Mouse (Mus musculus): ENCODE results near the gene Shc4.

Shc4 gene

DNA sequence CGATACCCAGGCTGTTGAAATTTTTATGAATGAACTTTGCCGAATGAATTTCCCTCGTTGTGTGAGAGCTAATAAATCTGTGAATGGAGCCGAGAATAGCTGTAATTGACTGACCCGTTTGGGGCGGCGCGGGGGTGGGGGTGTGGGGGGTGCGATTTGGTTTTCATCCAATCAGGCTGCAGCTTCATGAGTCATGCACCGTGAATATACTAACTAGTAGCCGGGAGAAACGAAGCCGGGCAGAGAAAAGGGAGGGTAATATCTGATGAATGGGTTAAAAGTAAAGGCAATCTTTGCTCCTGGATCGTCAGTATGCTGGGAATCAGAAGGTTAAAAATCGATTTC lies at the start of gene Shc4:
Gene Shc4 (minus strand): TSS at position 63 of the 345 bp plus-strand sequence.
- DNase-seq (ENCODE audit: low spot score in 2 of 2) = no peak

DNA sequence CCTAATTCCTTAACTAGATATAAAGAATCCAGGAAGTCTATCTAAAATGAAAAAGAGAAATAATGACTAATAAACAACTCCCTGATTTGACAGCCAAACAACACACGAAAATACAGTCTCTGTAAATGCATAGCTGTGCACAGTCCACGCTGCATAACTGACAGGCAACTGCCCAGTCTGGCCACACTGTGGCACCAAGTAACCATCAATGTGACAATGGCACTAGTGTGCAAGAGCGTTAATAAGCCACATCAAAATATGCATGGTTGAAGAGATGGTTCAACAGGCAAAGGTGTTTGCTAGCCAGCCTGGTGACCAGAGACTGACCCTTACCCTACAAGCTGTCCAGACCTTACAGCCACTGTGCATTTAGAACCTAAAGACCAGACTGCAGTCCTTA lies 41.1 kb upstream of the Shc4 start:
- DNase-seq (ENCODE audit: low spot score in 2 of 2) = no peak

DNA sequence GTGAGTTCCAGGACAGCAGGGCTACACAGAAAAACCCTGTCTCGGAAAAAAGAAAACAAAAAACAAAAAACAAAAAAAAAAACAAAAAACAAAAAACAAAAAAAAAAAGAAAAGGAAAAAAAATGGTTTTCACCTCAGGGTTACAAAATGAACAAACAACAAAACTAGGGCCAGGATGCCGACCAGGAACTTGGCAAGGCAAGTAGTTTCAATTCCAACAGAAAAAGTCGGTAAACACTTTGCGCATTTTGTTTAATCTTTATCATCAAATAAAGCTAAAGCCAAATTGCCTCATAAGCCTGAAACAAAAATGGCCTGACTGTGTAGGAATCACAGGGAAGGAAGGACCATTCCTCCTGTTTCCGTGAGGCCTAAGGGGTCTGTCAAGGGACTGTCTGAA lies 40.6 kb upstream of the Shc4 start:
- no peak for DNase-seq (ENCODE audit: low spot score in 2 of 2)

DNA sequence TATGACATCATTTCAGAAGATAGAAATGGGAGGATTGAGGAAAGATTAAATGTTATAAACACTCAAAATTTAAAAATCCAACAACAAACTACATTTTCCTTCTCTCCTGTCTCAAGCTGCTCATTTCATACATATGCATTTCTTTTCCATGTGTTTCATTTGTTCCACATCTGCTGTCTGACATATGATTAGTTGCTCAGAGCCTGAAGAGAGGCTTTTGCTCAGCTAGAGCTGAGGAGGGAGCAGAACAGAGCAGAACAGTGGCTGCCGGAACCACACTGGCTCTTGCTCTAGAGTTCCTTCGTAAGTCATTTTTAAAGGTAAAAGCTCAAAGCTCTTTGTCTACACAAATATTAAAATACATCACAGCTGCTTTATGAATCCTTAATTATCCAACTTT lies 25.4 kb upstream of the Shc4 start:
- no peak for DNase-seq (ENCODE audit: low spot score in 2 of 2)

DNA sequence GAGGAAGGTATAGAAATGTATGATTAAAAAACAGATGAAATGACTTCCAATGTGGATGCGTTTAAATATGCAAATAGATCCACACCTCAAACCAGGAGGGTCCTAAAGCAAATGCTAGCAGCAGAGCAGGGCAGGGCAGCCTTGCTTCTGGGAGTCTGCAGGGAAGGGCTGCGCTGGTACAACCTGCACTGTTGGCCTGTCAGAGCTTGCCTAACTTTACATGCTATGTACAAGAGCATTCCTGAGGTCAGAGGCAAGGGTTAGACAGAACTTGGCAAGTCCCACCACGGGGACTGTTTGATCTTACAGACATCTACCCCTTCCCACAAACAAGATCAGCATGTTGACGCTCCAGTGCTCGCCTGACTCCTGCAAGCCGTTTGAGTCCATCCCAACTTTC lies 15.4 kb upstream of the Shc4 start:
- no peak for DNase-seq (ENCODE audit: low spot score in 2 of 2)

DNA sequence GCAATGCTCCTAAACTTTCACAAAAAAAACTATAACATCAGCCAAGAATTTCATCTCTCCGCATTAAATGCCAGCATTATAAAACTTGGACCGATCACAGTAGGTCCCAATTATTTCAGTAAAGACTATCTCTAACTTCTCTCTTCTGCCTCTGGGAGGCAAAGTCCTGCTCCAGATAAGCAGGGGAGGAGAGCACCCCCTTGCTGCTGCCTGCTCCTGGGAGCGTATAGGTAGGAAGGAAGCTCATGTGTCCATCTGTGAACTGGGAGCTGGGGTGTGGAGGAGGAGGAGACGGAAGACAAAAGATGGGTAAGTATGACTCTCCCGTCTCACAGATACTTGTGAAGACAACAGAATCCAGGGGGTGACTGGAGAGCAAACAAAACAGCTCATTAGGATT lies 14.8 kb upstream of the Shc4 start:
- no peak for DNase-seq (ENCODE audit: low spot score in 2 of 2)

GRCm38 (mm10) chr2:125736025-125736343 lies 12.0 kb upstream of the Shc4 start:
- DNase-seq (ENCODE audit: low spot score in 2 of 2) = no peak

DNA sequence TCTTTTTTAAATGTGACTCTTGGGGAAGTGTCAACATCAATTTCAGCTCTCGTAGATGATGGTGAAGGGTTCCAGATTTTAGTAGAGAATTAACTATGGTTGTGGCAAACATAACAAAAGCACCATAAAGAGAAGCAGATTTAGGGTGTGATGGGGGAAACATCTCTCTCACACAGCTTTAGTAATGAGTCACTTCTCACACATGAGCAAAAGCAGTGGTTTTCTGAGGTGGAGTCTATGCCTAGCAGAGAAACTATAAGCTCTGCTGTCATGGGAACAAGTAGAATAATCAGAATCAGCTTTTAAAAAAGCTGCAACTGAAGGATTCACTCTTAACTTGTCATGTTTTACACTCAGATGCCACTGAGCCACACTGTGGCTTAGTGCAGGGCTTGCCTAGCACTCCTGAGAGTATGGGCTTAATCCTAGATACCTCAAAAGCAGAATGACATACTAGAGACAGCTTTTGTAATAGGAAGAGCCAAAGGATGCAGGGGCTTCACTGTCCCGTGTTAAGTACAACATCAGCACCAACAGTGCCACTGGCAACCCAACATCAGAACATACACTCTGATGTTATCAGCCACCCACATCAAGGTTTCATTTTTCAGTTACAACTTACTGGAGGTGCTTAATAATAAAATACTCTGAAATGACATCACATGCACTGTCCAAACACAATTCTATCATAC lies 11.5 kb upstream of the Shc4 start:
- DNase-seq (ENCODE audit: low spot score in 2 of 2) = no peak

DNA sequence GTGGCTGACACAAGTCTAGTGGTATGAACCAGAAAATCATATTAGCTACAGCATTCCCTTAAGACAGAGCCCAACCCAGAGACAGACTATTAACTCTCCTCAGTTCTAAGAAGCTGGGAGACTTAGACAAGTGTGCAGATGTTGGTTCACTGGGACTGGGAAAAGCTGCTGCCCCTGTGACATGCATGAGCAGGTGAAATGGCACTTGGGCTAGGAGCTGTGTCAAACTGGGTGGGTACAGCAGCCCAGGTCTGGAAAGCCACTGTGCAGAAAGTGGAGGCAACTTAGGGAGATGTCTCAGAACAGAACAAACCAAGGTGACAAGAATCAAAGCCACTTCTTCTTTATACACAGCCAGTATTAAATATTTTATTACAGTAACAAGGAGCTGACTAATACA lies 10.8 kb upstream of the Shc4 start:
- DNase-seq (ENCODE audit: low spot score in 2 of 2) = no peak

- DNase-seq (ENCODE audit: low spot score in 2 of 2) = peak; percentile 92 to 93
Measured at GRCm38 (mm10) chr2:125731763-125732560, 8.0 kb upstream of the Shc4 start.

GRCm38 (mm10) chr2:125724546-125725114 lies 682 bp upstream of the Shc4 start:
- no peak for DNase-seq (ENCODE audit: low spot score in 2 of 2)

DNA sequence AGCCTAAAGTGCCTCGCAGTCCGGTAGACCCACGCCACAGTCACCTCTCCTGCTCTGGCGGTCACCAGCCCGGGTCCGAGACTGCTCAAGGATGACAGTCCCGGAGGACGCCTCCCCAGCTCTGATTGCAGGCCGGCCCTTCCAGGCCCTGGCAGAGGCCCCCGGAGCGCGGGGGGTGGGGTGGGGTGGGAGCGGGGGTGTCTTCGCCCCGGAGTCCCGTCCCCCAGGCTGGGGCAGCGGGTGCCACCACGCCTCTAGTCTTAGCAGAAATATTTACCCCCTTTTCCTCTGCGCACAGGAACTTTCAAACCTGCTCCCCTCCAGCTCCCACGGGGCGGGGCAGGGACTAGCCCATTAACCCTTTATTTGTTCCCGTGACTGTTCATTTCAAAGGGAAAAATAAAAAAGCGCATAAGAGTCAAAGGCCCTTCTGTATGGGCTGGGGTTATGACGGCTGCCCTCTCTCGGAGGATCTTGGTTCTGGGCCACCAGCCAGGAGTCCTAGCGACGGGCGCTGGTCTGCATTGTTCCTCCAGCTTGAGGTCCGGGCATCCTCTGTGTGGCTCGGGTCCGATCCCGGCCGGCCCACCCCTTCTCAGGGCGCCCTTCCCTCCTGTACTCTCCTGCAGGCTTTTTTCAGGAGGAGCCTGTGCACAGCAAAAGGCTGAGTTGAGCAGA lies 401 bp downstream of the Shc4 start:
- DNase-seq (ENCODE audit: low spot score in 2 of 2) = no peak

DNA sequence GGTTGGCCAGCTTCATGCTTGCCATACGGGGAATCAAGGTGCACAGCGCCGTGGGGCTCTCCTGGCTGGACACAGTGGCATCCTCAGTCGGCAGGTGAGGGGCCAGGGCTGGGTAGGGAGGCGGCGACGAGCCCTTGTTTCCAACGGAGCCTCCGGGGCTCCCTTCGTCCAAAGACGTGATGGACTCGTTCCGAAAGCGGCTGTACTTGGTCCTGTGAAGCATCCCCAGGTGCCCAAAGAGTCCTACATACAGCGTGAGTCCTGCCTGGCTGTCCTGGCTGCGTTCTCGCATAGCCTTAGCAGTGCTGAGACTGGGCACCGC lies 901 bp downstream of the Shc4 start:
- DNase-seq (ENCODE audit: low spot score in 2 of 2) = no peak

DNA sequence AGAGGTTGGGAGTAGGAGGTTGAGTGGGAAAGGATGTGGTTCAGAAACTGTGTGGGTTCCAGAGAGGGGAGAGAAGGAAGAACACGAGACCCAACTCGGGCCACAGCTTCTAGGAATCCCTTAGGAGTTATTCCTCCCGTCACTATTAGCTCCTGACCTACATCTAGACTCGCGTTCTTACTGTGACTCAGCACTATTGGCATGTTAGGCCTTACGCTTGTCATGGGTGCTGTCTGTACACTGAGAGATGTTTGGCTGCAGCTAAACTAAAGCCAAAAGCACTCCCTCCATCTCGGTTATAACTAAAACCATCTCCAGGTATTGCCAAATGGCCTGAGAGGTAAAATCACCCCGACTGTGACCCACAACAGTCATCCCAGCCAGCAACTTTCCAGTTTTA lies 7.3 kb downstream of the Shc4 start:
- no peak for DNase-seq (ENCODE audit: low spot score in 2 of 2)

GRCm38 (mm10) chr2:125706510-125706921 lies 17.4 kb downstream of the Shc4 start:
- no peak for DNase-seq (ENCODE audit: low spot score in 2 of 2)

- DNase-seq (ENCODE audit: low spot score in 2 of 2) = no peak
Measured at GRCm38 (mm10) chr2:125704907-125705631, 18.9 kb downstream of the Shc4 start.

DNA sequence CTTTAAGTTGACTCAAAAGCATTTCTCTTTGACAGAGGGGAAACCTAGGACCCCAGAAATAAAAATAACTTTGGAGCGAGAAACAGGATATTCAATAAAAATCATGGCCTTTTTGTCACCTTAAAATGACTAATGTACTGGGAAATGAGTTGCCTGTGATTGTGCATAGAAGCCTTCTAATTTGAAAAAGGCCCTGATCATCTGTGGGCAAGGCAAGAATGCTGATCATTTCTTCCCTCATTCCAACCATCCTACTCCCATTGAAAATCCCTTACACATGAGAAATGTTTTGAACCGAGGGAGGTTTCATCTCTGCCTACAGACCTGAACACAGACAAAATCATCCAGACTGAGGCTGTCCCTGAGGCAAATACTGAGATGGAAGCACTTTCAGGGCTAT lies 21.1 kb downstream of the Shc4 start:
- DNase-seq (ENCODE audit: low spot score in 2 of 2) = no peak

- DNase-seq (ENCODE audit: low spot score in 2 of 2) = no peak
Measured at GRCm38 (mm10) chr2:125701606-125702005, 22.3 kb downstream of the Shc4 start.

DNA sequence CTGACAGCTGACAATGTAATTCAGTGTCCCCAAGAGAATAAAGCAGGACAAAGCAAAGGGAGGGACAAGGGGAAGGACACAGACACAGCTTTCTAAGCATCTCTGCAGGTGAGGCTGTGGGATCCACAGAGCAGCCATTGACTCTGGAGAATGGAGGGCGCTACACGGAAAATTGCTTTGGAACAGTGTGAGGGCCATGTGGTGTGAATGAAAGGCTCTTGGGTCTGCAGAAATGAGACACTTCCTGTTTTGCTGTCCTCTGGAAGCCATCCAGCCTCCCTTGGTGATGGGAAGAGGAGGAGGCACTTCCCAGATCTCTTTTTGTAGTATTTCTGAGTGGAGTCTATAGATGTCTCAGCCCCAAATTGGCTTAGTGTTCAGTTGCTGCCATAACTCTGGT lies 27.7 kb downstream of the Shc4 start:
- DNase-seq (ENCODE audit: low spot score in 2 of 2) = no peak

DNA sequence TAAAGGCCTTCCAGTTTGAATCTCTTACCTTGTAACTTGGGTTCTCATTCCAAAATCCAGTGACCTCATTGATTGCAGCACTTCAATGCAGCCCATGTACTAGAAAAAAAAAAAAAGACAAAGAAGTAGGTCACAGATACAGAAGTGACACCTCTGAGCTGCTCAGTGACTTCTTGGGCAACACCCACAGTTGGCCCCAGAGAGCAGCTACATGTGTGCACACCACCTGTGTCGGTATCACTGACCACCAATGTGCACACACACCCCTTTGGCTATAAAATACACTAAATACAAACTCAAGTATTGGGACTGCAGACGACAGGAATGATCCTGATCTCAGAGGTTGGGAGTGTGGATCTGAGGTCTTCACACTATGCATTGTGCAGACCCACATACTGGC lies 29.1 kb downstream of the Shc4 start:
- DNase-seq (ENCODE audit: low spot score in 2 of 2) = no peak

DNA sequence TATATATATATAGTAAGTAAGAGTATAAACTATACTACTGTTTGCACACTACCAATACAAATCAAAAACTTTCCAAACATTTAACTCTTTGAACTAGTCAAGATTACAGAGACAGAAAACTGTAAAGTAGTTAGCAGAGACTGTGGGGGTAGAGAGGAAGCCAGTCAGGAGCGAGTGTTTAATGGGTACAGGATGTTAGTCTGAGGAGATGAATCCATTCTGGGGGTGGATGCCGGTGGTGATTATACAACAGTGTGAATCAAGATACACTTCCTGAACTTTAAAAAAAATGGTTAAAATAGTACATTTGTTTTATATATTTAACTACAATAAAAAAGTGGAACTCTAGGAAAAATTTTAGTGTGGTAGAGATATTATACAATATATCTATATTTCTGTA lies 31.9 kb downstream of the Shc4 start:
- DNase-seq (ENCODE audit: low spot score in 2 of 2) = no peak

DNA sequence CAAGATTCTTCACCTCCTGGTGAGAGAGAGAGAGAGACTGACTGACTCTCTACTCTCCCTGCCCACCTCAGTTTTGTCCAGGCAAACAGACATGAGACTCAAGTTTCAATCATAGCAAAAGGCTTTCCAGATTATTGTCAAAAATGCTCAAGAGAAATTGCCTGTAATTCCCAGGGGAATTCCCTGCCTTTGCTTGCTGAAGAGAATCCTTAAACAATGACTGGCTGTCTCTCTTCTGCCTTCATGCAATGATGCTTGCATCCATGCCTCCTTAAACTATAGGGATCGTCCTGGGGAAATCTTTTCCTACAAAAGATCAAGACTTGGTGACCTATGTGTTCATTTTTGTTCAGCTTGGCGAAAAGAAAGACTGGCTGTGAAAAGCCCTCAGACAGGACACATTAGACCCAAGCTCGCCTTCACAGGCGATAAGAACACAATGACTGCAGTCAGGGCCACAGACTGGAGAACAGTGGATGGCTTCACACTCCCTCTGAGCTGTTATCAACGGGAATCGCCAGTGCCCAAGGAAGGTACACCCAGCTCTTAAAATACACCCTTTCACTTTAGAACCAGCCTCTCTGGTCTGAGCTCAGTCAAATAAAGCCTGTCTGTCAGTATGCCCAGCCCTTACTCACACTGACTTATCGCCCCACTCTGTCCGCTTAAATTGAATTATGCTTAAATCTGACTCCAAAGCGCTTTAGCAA lies 38.4 kb downstream of the Shc4 start:
- DNase-seq (ENCODE audit: low spot score in 2 of 2) = no peak

Measured in frontal cortex, postnatal 25 days (tissue).